Mouse (Mus musculus) megakaryocyte, adult 5-6 weeks (primary cell): ENCODE results near the gene Ublcp1. TPM values are rescaled to one million over a fixed set of nuclear protein-coding genes. Genes with fewer than 3 reads are reported as not detected.
"Not testable (repeated sequence)": the region's sequence is repeated elsewhere in the genome, so short reads cannot be mapped to it uniquely, and the experiment has no call there.

ENCODE experiments used
- ATAC-seq: 2 replicates; pipeline ENCODE4 v1.8.0; 2016; ENCODE audit warnings: mild to moderate bottlenecking, inconsistent platforms; ENCODE audit not compliant: poor library complexity, severe bottlenecking
- total RNA-seq, 2 experiments: library from RNA; stranded (forward) in 1 of 2; stranded (reverse) in 1 of 2; fragments of 153-499, 151-499 nt in 1 of 2; fragments of 221-1000, 200-1000 nt in 1 of 2; gene quantifications; 2 replicates each; pipeline versions ENCODE4 v1.2.3 to v1.2.4; 2015 to 2017

Ublcp1 gene
- total RNA-seq, 2 experiments from 2014 or later: 23.8 to 28.1 TPM

GRCm38 (mm10) chr11:44494643-44495323 is 24.5 kb upstream of the Ublcp1 start:
- no peak for ATAC-seq

GRCm38 (mm10) chr11:44489117-44489516 is 18.8 kb upstream of the Ublcp1 start:
- ATAC-seq: no peak

- no peak for ATAC-seq
Observed at GRCm38 (mm10) chr11:44485089-44485736, 14.9 kb upstream of the Ublcp1 start.

- no peak for ATAC-seq
Observed at GRCm38 (mm10) chr11:44480246-44480645, 9.9 kb upstream of the Ublcp1 start.

- ATAC-seq: peak; percentile 72
Observed at GRCm38 (mm10) chr11:44478382-44478781, 8.1 kb upstream of the Ublcp1 start.

GRCm38 (mm10) chr11:44476445-44476844 is 6.1 kb upstream of the Ublcp1 start:
- peak; percentile 83 for ATAC-seq

GRCm38 (mm10) chr11:44475467-44475866 is 5.2 kb upstream of the Ublcp1 start:
- no peak for ATAC-seq

- no peak for ATAC-seq
Observed at GRCm38 (mm10) chr11:44471337-44471995, 1.2 kb upstream of the Ublcp1 start.

- ATAC-seq: peak; percentile 29
Observed at GRCm38 (mm10) chr11:44469646-44470431, 459 bp downstream of the Ublcp1 start.

- no peak for ATAC-seq
Observed at GRCm38 (mm10) chr11:44468306-44468790, 1.9 kb downstream of the Ublcp1 start.

GRCm38 (mm10) chr11:44466949-44467442 is 3.3 kb downstream of the Ublcp1 start:
- no peak for ATAC-seq

GRCm38 (mm10) chr11:44461493-44461892 is 8.8 kb downstream of the Ublcp1 start:
- ATAC-seq: no peak

- ATAC-seq: peak; percentile 87
Observed at GRCm38 (mm10) chr11:44453423-44453822, 16.9 kb downstream of the Ublcp1 start.

GRCm38 (mm10) chr11:44452016-44452415 is 18.3 kb downstream of the Ublcp1 start:
- ATAC-seq: not testable (repeated sequence)

GRCm38 (mm10) chr11:44451046-44451445 is 19.3 kb downstream of the Ublcp1 start:
- ATAC-seq: no peak

- peak; percentile 98 for ATAC-seq
Observed at GRCm38 (mm10) chr11:44437786-44438185, 32.5 kb downstream of the Ublcp1 start.

GRCm38 (mm10) chr11:44430036-44430435 is 40.3 kb downstream of the Ublcp1 start:
- ATAC-seq: no peak

- ATAC-seq: no peak
Observed at GRCm38 (mm10) chr11:44427951-44428350, 42.3 kb downstream of the Ublcp1 start.

- no peak for ATAC-seq
Observed at GRCm38 (mm10) chr11:44425626-44426025, 44.7 kb downstream of the Ublcp1 start.

- ATAC-seq: no peak
Observed at GRCm38 (mm10) chr11:44425006-44425405, 45.3 kb downstream of the Ublcp1 start.

GRCm38 (mm10) chr11:44423955-44424354 is 46.3 kb downstream of the Ublcp1 start:
- no peak for ATAC-seq
